Mouse (Mus musculus) stomach, embryonic 16.5 days (tissue): Measurements from ENCODE around the gene Txlna. TPM values are rescaled to one million over a fixed set of nuclear protein-coding genes. Genes with fewer than 3 reads are reported as not detected.

Source experiments
- ATAC-seq: fragments of 200-750 bp; cut with Nextera tagmentation; 2 replicates; pipeline ENCODE4 v1.8.0; 2017; ENCODE audit warnings: moderate number of reproducible peaks, moderate TSS enrichment; ENCODE audit not compliant: insufficient read depth, low FRiP score
- H3K27ac ChIP-seq: fragments of 300-500 bp; sonication (generic); 2 replicates; pipeline ENCODE4 v1.5.1; 2014; ENCODE audit warnings: low read length
- H3K27me3 ChIP-seq: fragments of 300-500 bp; sonication (generic); 2 replicates; pipeline ENCODE4 v1.6.1; 2014; ENCODE audit warnings: low read length, control low read depth, mixed read lengths; ENCODE audit not compliant: control insufficient read depth, insufficient read depth
- H3K36me3 ChIP-seq: fragments of 300-500 bp; sonication (generic); 2 replicates; pipeline ENCODE4 v1.6.1; 2014; ENCODE audit warnings: low read length; ENCODE audit not compliant: control insufficient read depth, insufficient read depth
- H3K4me1 ChIP-seq: fragments of 300-500 bp; sonication (generic); 2 replicates; pipeline ENCODE4 v1.6.1; 2014; ENCODE audit warnings: low read length, control low read depth, mixed read lengths; ENCODE audit not compliant: control insufficient read depth, insufficient read depth
- H3K4me2 ChIP-seq: fragments of 300-500 bp; sonication (generic); 2 replicates; pipeline ENCODE4 v1.6.1; 2014; ENCODE audit warnings: low read depth, low read length, mixed read lengths
- H3K4me3 ChIP-seq: fragments of 300-500 bp; sonication (generic); replicated peaks from 2 replicates; pipeline ENCODE4 v1.5.1; 2014; ENCODE audit warnings: mild to moderate bottlenecking, low read length
- H3K9ac ChIP-seq: fragments of 300-500 bp; sonication (generic); 2 replicates; pipeline ENCODE4 v1.6.1; 2014; ENCODE audit warnings: low read length
- H3K9me3 ChIP-seq: fragments of 300-500 bp; sonication (generic); replicated peaks from 2 replicates; pipeline ENCODE4 v1.6.1; 2016; ENCODE audit warnings: low read length, control low read depth; ENCODE audit not compliant: control insufficient read depth
- WGBS: fragments of 180-500 bp; shearing (Covaris S2); extraction: QIAGEN DNeasy Blood & Tissue Kit; methylation state at CpG from one replicate; pipeline ENCODE4 v1.1.7; 2014; 5-methylcytosine and 5-hydroxymethylcytosine counted together
- polyA plus RNA-seq: library from polyadenylated mRNA; unstranded; fragments of >200 nt; fragmentation: Nextera tagmentation; extraction: Ambion mirVana; gene quantifications from 2 replicates; pipeline ENCODE4 v1.2.1, GENCODE M21; 2015

Gene Txlna
- 65.3 and 69.8 TPM in 2 replicates for polyA plus RNA-seq

- peaks cover 17% of the 10 kb centered on the region for H3K36me3 ChIP-seq
These were observed at the start of gene Txlna for GRCm38 (mm10) chr4:129640638-129641467. Txlna (minus strand) TSS chr4:129641065.

GRCm38 (mm10) chr4:129684531-129684930 lies 43.7 kb upstream of the Txlna start:
- no peak overlapping the region for H3K9ac ChIP-seq
- H3K9me3 ChIP-seq, result no peaks in the 10 kb centered on the region
- no peaks in the 10 kb centered on the region for H3K27me3 ChIP-seq
- no peak overlapping the region for H3K4me2 ChIP-seq
- ATAC-seq, result no peak
- 91% methylated on average over 6 of the region's 6 CpGs for WGBS
- H3K4me1 ChIP-seq, result no peaks in the 10 kb centered on the region
- H3K36me3 ChIP-seq, result peaks cover 20% of the 10 kb centered on the region; the same call in 1 of the 2 replicates
- H3K4me3 ChIP-seq, result no peak overlapping the region
- H3K27ac ChIP-seq, result no peak overlapping the region

More at GRCm38 (mm10) chr4:129640638-129641467, at the start of gene Txlna:
- no peaks in the 10 kb centered on the region for H3K27me3 ChIP-seq
- ATAC-seq, result peak; percentile 95
- peak within 1 kb of the TSS; percentile 97 for H3K27ac ChIP-seq
- no peaks in the 10 kb centered on the region for H3K9me3 ChIP-seq
- H3K4me1 ChIP-seq, result peaks cover 26% of the 10 kb centered on the region
- under 1% methylated on average over 60 of the region's 60 CpGs for WGBS
- H3K4me2 ChIP-seq, result peak within 1 kb of the TSS; percentile 83
- peak within 1 kb of the TSS; percentile 74 for H3K9ac ChIP-seq
- H3K4me3 ChIP-seq, result peak within 1 kb of the TSS; percentile 56

DNA sequence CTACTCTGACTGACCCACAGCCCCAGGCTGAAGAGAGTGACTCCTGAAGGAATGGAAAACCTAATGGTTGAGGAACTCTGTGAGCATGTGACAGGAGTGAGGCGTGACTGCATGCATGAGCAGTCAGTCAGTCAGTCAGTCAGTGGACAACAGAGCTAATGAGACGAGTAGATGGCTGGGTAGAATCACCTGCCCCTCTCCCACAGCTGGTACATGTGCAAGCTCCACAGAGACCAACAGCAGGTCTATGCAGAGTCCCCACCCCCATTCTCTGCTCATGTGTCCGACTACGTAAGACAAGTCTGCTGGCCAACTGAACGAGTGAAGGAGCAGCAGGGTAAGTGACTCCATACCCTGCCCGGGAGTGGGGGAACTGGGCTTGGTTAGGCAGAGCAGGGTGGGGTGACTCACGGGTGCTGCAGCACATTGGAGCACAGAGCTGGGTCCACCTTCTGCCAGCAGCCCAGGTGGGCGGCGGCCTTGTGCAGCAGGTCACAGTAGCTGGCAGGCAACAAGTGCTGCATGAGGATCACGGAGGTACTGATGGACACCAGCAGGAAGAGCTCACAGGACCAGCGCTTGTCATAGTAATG lies 43.1 kb upstream of the Txlna start:
- Histone ChIP-seq H3K9ac (no peak overlapping the region), H3K36me3 (peaks cover 20% of the 10 kb centered on the region; the same call in 1 of the 2 replicates), H3K4me2 (no peak overlapping the region), H3K27ac (no peak overlapping the region), H3K27me3 (no peaks in the 10 kb centered on the region), H3K9me3 (no peaks in the 10 kb centered on the region), H3K4me3 (no peak overlapping the region), H3K4me1 (no peaks in the 10 kb centered on the region)
- 81% methylated on average over 11 of the region's 11 CpGs for WGBS
- ATAC-seq, result no peak

DNA sequence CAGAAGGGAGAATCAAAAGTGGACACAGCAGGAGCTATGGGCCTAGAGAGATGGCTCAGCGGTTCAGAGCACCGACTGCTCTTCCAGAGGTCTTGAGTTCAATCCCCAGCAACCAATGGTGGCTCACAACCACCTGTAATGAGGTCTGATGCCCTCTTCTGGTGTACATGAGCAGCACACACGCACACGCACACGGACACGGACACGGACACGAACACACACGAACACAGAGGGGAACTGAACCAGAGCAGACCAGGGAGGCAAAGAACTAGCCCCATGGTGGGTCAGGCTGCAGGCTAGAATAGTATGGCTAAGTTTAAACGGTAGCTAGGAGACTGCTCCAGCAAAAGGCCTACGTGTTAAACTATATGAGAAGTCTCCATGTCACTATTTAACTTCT lies 41.0 kb upstream of the Txlna start:
- ATAC-seq, result no peak
- H3K27ac ChIP-seq, result no peak overlapping the region
- 96% methylated on average over 11 of the region's 11 CpGs for WGBS
- no peaks in the 10 kb centered on the region for H3K4me1 ChIP-seq
- peaks cover 16% of the 10 kb centered on the region; the same call in 1 of the 2 replicates for H3K36me3 ChIP-seq
- no peak overlapping the region for H3K4me2 ChIP-seq
- no peak overlapping the region for H3K9ac ChIP-seq
- H3K4me3 ChIP-seq, result no peak overlapping the region
- no peaks in the 10 kb centered on the region for H3K27me3 ChIP-seq
- H3K9me3 ChIP-seq, result no peaks in the 10 kb centered on the region

DNA sequence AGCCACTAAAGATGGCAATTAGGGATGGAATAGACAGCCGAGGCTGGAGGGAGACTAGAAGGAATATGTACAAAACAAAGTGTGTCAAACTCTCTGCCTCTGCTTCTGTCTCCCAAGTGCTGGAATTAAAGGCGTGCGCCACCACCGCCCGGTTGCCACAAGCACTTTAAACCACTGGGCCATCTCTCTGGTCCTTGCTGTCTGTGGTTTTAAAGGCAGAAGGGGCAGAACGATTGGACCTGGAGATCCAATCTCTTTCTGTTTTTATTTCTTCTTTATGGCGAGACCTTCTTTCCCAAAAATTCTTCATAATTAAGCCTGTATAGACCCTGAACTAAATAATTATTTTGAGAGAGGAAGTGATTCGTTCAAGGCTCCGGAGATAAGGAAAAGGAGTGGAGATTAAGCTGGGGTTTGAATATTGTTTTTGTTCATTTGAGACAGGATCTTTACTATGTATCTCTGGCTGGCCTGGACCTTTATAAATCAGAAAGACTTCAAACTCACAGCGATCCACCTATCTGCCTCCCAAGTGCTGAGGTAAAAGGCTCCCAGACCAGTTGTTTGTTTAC lies 32.1 kb upstream of the Txlna start:
- Histone ChIP-seq H3K4me3 (peak overlapping the region; percentile 100), H3K4me2 (peak overlapping the region; percentile 70), H3K36me3 (no peaks in the 10 kb centered on the region), H3K4me1 (peaks cover 17% of the 10 kb centered on the region), H3K27ac (peak overlapping the region; percentile 91), H3K9me3 (no peaks in the 10 kb centered on the region), H3K9ac (peak overlapping the region; percentile 97), H3K27me3 (no peaks in the 10 kb centered on the region)
- ATAC-seq, result no peak
- WGBS, result 4% methylated on average over 10 of the region's 10 CpGs

DNA sequence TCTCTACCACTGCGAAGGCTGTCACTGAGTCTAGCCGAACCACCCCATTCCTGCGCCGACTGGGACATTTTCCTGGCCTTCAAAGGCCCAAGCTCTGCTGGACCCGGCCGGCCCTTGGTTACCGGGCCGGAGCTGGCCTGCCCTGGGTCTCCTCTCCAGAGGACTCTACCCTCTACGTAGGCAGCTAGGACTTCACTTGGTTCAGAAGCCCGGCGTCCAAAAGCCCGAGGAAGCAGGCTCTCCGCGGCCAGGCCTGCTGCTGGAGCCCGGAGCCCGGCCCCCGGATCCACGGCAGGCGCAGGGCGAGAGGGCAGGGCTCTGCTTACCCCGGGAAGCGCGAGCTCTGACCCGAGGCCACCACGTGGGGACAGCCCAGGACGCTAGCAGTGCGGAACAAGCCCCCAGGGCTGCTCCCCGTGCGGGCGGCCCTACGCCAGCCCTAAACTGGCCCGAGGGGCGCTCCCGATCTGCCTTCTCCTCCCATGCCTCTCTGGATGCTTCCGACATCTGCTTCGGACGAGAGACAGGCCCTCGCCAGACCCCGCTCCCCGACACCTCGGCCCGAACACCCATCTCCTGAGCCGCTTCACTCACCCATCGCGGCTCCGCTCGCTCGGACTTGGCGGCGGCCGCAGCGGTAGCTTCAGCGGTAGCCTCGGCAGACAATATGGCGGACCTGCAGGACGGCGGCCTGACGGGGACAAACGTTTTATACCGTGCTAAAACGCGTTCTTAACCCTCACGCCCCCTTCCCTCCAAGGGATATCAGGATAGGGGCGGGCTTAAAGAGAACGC lies 31.4 kb upstream of the Txlna start, which contains the start of gene Kpna6:
TSS of gene Kpna6 (minus strand) at position 685 of the 795 bp plus-strand sequence.
- WGBS, result under 1% methylated on average over 65 of the region's 65 CpGs
- peak; percentile 94 for ATAC-seq
- H3K36me3 ChIP-seq, result no peaks in the 10 kb centered on the region
- H3K4me1 ChIP-seq, result peaks cover 17% of the 10 kb centered on the region
- peak within 1 kb of the TSS; percentile 97 for H3K9ac ChIP-seq
- H3K27me3 ChIP-seq, result no peaks in the 10 kb centered on the region
- H3K4me3 ChIP-seq, result peak within 1 kb of the TSS; percentile 100
- peak within 1 kb of the TSS; percentile 70 for H3K4me2 ChIP-seq
- peak within 1 kb of the TSS; percentile 91 for H3K27ac ChIP-seq
- H3K9me3 ChIP-seq, result no peaks in the 10 kb centered on the region

DNA sequence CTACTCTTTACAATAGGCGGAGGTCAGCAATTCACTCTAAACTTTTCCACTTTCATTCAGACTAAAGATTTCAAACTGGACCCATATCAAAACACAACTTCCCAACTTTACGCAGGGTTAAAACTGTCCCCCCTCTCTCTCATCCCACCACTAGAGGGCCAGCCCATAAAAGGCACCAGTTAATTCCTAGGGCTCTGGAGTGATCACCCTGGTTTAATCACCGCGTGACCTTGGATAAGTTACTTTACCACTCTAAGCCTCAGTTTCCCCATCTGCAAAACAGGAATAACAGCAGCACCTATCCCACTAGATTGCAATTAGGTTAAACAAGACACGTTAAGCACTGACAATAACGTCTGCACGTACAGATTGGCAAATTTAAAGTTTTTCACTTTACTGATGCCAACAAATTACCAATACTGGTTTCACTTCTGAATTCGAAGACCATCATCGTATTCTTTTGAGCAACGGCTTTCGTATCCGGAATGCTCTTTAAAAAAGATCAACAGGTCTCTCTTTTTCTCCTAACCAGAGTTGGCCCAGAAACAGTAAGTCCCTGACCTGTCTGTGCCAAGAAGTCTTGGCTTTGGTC lies 30.7 kb upstream of the Txlna start:
- ATAC-seq, result peak; percentile 71; the same call in 1 of the 2 replicates
- Histone ChIP-seq H3K27me3 (no peaks in the 10 kb centered on the region), H3K9ac (peak overlapping the region; percentile 97), H3K4me3 (peak overlapping the region; percentile 100), H3K4me1 (peaks cover 17% of the 10 kb centered on the region), H3K4me2 (peak overlapping the region; percentile 70), H3K9me3 (no peaks in the 10 kb centered on the region), H3K27ac (peak overlapping the region; percentile 91), H3K36me3 (no peaks in the 10 kb centered on the region)
- 5% methylated on average over 12 of the region's 12 CpGs for WGBS

DNA sequence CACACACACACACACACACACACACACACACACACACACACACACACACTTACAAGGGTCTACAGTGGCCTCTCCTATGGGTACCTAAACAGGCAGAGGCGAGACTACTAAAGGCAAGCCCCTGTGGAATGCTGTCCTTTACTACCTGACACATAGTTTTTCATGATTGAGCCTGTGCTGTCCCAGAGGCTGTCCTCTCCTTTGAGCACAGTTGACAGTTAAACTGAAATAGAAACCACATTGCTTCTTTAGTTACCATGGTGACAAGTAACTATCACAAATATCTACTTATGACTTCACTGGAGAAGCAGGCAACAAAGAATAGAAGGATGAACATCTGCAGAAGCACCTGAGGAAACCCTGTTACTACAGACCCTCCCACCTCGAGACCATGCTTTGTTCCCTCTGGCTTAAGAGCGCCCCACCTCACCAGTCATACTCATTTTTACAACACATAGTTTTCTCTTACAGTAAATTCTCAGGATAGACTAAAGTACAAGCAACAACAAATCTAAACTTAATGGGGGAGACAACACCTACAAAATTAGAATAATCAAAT lies 21.5 kb upstream of the Txlna start:
- no peak for ATAC-seq
- H3K9ac ChIP-seq, result no peak overlapping the region
- WGBS, result 78% methylated on average over 3 of the region's 3 CpGs
- no peak overlapping the region for H3K4me2 ChIP-seq
- H3K4me1 ChIP-seq, result no peaks in the 10 kb centered on the region
- no peak overlapping the region for H3K4me3 ChIP-seq
- no peaks in the 10 kb centered on the region for H3K27me3 ChIP-seq
- H3K9me3 ChIP-seq, result no peaks in the 10 kb centered on the region
- peaks cover 9% of the 10 kb centered on the region for H3K36me3 ChIP-seq
- H3K27ac ChIP-seq, result no peak overlapping the region
